Mouse (Mus musculus) urinary bladder, adult 2 months (tissue): ENCODE results near the gene 2200002D01Rik. TPM values are rescaled to one million over a fixed set of nuclear protein-coding genes. Genes with fewer than 3 reads are reported as not detected.

Experiments
- DNase-seq: peaks from one replicate; pipeline ENCODE4 v3.0.0; 2022; ENCODE audit warnings: low spot score
- polyA plus RNA-seq: library from polyadenylated mRNA; depleted of rRNA; stranded (reverse); fragments of >200 nt; gene quantifications from 2 replicates; pipeline ENCODE4 v1.2.3, GENCODE M21; 2012

2200002D01Rik gene
- polyA plus RNA-seq, 1 experiment = 144 TPM

GRCm38 (mm10) chr7:29279261-29279660, 31.0 kb upstream of the 2200002D01Rik start:
- DNase-seq = no peak

GRCm38 (mm10) chr7:29277510-29277909, 29.2 kb upstream of the 2200002D01Rik start:
- no peak for DNase-seq

- no peak for DNase-seq
These were observed 28.4 kb upstream of the 2200002D01Rik start for GRCm38 (mm10) chr7:29276715-29277114.

- DNase-seq = no peak
These were observed 23.6 kb upstream of the 2200002D01Rik start for GRCm38 (mm10) chr7:29271687-29272465.

GRCm38 (mm10) chr7:29270445-29270844, 22.2 kb upstream of the 2200002D01Rik start:
- no peak for DNase-seq

GRCm38 (mm10) chr7:29266931-29267330, 18.7 kb upstream of the 2200002D01Rik start:
- DNase-seq = no peak

GRCm38 (mm10) chr7:29265636-29266035, 17.4 kb upstream of the 2200002D01Rik start:
- no peak for DNase-seq

- DNase-seq = no peak
These were observed 15.6 kb upstream of the 2200002D01Rik start for GRCm38 (mm10) chr7:29263831-29264230.

- no peak for DNase-seq
These were observed 13.9 kb upstream of the 2200002D01Rik start for GRCm38 (mm10) chr7:29262151-29262550.

GRCm38 (mm10) chr7:29259781-29260730, 11.8 kb upstream of the 2200002D01Rik start:
- DNase-seq = no peak

GRCm38 (mm10) chr7:29257368-29257767, 9.1 kb upstream of the 2200002D01Rik start:
- no peak for DNase-seq

GRCm38 (mm10) chr7:29255875-29256274, 7.6 kb upstream of the 2200002D01Rik start:
- no peak for DNase-seq

GRCm38 (mm10) chr7:29253842-29254241, 5.6 kb upstream of the 2200002D01Rik start:
- DNase-seq = no peak

- DNase-seq = no peak
These were observed 2.9 kb upstream of the 2200002D01Rik start for GRCm38 (mm10) chr7:29251166-29251565.

- DNase-seq = peak; percentile 51
These were observed 560 bp downstream of the 2200002D01Rik start for GRCm38 (mm10) chr7:29247706-29248105.

GRCm38 (mm10) chr7:29247314-29247700, 959 bp downstream of the 2200002D01Rik start:
- DNase-seq = peak; percentile 88

- DNase-seq = no peak
These were observed 1.5 kb downstream of the 2200002D01Rik start for GRCm38 (mm10) chr7:29246619-29247313.

GRCm38 (mm10) chr7:29246015-29246414, 2.3 kb downstream of the 2200002D01Rik start:
- no peak for DNase-seq

GRCm38 (mm10) chr7:29244732-29245416, 3.4 kb downstream of the 2200002D01Rik start:
- no peak for DNase-seq

- DNase-seq = peak; percentile 93
These were observed 10.0 kb downstream of the 2200002D01Rik start, which contains the start of gene Yif1b for GRCm38 (mm10) chr7:29238019-29238967. Gene Yif1b, plus strand, starts transcription at chr7:29238329.
